Mouse (Mus musculus) myocyte (in vitro differentiated cells): ENCODE data around the gene Ptprg.

ENCODE experiments used
- CEBPB ChIP-seq: IDR thresholded peaks from 2 replicates; pipeline ENCODE4 v1.6.1; 2011; ENCODE audit warnings: mild to moderate bottlenecking, moderate library complexity; ENCODE audit not compliant: poor library complexity, insufficient read depth, severe bottlenecking
- E2F4 ChIP-seq: IDR thresholded peaks from one replicate; pipeline ENCODE4 v1.6.1; 2011; ENCODE audit warnings: mild to moderate bottlenecking, control low read depth, moderate library complexity; ENCODE audit not compliant: insufficient read depth
- MYOD1 ChIP-seq, 3 experiments: IDR thresholded peaks; one replicate each; pipeline ENCODE4 v1.6.1; 2011; ENCODE audit warnings: control low read depth in 2 of 3, low read depth in 2 of 3, mild to moderate bottlenecking in 2 of 3, moderate library complexity in 1 of 3; ENCODE audit not compliant: insufficient read length in 2 of 3, control insufficient read depth in 1 of 3
- MYOG ChIP-seq, 3 experiments: IDR thresholded peaks; one replicate each; pipeline ENCODE4 v1.6.1; 2011; ENCODE audit warnings: control low read depth in 2 of 3, low read depth in 2 of 3, mild to moderate bottlenecking in 2 of 3; ENCODE audit not compliant: insufficient read length in 2 of 3, control insufficient read depth in 1 of 3, insufficient read depth in 1 of 3
- POLR2A ChIP-seq: IDR thresholded peaks from one replicate; pipeline ENCODE4 v1.6.1; 2011; ENCODE audit warnings: low read depth, mild to moderate bottlenecking, control low read depth, moderate library complexity; ENCODE audit not compliant: insufficient read length
- POLR2AphosphoS2 ChIP-seq: IDR thresholded peaks from one replicate; pipeline ENCODE4 v1.6.1; 2011; ENCODE audit warnings: low read depth, control low read depth; ENCODE audit not compliant: insufficient read length
- REST ChIP-seq: IDR thresholded peaks from one replicate; pipeline ENCODE4 v1.6.1; 2011; ENCODE audit warnings: mild to moderate bottlenecking, control low read depth, moderate library complexity; ENCODE audit not compliant: insufficient read depth, insufficient read length
- SRF ChIP-seq: IDR thresholded peaks from one replicate; pipeline ENCODE4 v1.6.1; 2011; ENCODE audit warnings: low read depth; ENCODE audit not compliant: control insufficient read depth, insufficient read length
- TCF12 ChIP-seq: IDR thresholded peaks from one replicate; pipeline ENCODE4 v1.6.1; 2011; ENCODE audit warnings: mild to moderate bottlenecking, control low read depth; ENCODE audit not compliant: poor library complexity, insufficient read depth, severe bottlenecking

DNA sequence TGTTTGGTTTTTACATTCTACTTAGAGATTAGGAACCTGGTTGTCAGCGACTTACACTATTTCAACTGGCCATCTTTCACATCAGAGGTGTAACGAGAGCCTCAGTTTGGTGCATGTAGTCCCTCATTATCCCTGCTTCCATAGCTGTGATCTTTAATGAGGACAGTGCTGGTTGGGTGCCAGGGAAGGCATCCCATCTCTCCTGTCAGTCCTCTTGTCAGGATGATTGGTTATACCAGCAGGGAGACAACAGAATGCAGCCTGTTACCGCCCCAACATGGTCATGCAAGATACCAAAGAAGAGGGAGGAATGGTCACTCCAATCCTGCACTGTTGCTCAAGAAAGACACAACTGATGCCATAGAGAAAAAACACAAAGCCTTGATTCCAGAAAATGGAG, 574.6 kb downstream of the Ptprg start:
- TF ChIP-seq CEBPB (no peak), MYOG (IDR thresholded peaks at IDR 0.05; ENCODE audit: control insufficient read depth in 1 of 3, insufficient read depth in 1 of 3, insufficient read length in 2 of 3, low read depth in 2 of 3) (no peak), E2F4 (no peak), POLR2A (no peak), REST (no peak), SRF (no peak), MYOD1 (IDR thresholded peaks at IDR 0.05; ENCODE audit: control insufficient read depth in 1 of 3, insufficient read length in 2 of 3, low read depth in 2 of 3) (no peak), TCF12 (no peak), POLR2AphosphoS2 (no peak)
